Mouse (Mus musculus) ovary, postnatal 10 days (tissue): ENCODE measurements around the gene Cdc42bpg.

ENCODE experiments used
- DNase-seq: peaks from one replicate; pipeline ENCODE4 v3.0.0; 2022; ENCODE audit warnings: low spot score

Gene Cdc42bpg

DNA sequence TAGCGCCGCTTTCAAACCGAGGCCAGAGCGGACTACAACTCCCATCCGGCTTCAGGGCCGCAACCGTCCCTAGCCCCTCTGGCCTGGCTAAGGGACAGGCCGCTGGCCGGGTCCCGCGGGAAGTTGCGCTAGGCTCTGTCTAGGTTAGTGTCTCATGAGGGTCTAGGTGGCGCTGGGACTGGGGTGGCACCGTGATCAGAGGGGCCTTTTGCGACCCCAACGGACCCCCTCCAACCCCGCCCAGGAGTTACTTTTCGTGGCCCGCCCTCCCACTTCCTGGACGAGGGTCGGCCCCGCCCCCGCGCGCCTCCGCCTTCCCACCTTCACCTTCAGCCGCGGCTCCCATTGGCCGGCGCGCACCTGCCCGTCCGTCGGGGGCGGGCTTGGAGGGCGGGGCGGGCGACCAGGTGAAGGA, at the start of gene Cdc42bpg:
TSS of gene Cdc42bpg (plus strand) at position 320 of the 415 bp plus-strand sequence.
- DNase-seq = peak; percentile 69

DNA sequence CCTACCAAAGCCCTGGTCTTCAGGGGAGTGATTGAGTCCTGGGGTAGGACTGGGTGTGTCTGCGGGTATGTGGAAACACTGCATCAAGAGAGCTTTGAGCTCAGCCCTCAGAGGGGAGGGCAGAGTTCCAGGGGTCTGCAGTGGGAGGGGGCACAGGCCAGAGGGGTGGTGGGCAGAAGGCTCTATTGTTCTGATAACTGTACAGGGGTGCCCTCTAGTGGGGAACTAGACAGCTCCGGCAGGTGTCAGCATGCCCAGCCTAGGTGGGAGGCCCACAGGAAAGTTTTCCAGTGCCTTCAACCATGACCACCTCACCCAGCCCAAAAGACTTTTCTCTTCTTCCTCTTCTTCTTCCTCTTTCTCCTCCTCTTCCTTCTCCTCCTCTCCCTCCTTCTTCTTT, 45.8 kb upstream of the Cdc42bpg start:
- DNase-seq = no peak

DNA sequence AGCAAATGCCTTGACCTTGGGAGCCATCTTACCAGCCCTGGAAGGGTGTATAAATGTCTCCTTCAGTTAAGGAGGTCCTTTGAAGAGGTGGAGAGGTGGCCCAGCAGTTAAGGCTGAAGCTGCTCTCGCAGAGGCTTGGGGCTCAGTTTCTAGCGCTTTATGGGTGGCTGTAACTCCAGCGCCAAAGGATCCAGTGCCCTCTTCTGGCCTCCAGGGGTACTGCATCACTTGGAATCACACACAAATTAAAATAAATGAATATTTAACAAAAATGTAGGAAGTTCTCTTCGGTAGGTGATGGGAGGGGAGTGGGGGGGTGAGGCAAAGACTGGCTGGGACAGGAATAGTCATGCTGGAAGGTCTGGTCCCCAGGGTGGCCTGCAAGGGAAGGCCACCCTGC, 45.3 kb upstream of the Cdc42bpg start:
- no peak for DNase-seq

DNA sequence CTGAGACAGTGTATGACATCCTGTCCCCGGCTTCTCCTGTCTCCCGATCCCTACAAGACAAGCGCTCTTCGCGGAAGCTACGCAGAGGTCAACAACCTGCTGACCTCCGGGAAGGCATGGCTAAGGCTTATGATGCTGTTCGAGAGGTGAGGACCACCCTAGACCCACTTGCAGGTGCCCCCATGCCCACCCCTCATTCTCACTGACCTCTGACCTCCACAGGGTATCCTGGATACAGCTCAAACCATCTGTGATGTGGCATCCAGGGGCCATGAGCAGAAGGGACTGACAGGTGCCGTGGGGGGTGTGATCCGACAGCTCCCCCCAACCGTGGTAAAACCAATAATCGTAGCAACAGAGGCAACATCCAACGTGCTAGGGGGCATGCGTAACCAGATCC, 44.9 kb upstream of the Cdc42bpg start:
- DNase-seq = no peak

DNA sequence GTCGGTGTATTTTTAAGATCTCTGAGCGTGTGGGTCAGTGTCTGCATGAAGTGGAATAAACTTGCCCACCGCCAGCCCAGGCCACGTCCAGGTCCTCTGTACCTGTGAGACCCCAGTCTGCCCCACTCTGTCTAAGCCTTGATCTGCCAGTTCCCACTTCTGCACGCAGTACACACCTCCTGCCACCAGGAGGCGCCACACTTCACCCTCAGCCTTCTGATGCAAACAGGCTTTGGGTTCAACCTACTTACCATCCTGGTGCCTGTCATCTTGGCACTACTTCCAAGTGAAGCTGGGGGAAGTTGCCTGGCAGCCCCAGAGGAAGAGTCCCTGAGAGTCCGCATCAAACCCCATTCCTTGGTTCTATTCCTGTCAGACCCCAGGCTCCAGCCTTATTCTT, 44.0 kb upstream of the Cdc42bpg start:
- DNase-seq = no peak

DNA sequence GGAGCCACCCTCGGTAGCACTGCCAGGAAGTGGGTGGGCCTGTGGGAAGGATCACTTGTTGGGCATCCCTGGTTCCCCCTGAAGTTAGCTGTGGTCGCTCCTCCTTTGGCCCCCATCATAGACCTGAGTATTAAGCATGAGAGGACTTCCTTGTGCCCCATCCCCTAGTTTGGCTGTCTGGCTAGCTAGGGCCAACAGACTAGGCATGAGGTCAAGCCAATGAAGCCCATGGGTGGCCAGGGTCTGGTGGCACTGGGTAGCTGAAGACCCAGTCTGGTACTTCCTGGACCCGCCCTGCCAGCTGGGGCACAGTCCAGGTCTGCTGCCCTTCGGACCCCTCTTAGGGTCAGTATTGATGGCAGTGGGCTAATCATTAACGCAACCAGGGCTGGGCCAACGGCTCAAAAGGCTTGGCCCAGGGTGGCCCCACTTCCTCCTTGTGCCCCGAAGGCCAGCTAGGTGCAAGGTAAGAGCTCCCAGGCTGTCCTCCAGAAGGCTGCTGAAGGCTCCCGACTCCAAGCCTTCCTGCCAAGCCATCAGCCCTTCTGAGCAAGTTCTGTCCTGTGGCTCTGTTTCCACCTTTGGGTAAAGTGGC, 43.3 kb upstream of the Cdc42bpg start:
- no peak for DNase-seq

DNA sequence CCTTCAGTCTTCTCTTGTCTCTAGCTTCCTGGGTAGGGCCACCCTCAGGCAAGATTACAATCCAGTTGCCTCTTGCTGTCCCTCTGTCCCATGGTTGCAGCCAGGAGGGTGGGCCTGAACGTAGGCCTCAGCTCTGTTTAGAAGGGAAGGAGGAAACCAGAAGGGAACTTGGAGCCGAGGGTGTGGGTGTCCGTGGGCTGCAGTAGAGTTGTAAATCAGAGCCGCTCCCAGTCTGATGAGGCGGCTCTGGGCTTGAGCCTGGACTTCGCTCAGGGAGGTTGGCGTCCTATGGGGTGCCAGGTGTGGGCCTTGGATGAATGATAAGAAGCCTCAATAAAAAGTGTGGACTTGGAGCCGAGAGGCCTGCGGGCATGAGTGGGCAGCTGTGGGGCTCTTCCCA, 42.1 kb upstream of the Cdc42bpg start:
- DNase-seq = no peak

DNA sequence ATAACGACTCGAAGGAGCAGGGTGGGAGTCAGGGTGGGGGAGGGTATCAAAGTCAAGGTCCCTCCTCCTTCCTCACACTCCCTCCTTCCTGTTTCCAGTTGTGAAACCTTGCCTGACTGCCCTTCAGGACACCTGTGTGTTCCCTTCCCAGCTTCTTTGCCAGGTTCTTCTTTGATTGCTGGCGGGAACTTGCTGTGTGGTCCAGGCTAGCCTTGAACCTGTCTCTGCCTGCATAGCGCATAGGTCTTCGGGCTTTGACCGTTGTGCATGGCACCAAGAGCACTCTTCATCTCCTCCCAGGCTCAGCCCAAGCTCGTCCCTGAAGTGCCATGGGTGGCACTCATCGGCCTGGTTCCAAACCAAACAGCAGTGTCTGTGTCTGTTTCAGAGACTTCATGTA, 41.3 kb upstream of the Cdc42bpg start:
- no peak for DNase-seq

DNA sequence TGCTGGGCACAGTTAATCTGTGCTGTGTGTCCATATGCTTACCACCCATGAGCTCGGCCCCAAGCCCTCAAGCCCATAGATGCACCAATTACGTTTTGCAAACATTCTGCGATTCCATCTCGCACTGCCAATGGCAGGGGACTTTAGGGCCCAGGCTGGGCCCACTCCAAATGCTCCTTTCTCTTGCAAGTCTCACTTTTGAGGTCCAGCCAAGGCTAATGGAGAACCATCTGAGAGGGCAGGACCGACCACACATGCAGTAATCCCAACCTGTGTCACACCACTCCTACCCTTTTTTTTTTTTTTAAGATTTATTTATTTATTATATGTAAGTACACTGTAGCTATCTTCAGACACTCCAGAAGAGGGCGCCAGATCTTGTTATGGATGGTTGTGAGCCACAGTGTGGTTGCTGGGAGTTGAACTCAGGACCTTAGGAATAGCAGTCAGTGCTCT, 40.5 kb upstream of the Cdc42bpg start:
- no peak for DNase-seq

DNA sequence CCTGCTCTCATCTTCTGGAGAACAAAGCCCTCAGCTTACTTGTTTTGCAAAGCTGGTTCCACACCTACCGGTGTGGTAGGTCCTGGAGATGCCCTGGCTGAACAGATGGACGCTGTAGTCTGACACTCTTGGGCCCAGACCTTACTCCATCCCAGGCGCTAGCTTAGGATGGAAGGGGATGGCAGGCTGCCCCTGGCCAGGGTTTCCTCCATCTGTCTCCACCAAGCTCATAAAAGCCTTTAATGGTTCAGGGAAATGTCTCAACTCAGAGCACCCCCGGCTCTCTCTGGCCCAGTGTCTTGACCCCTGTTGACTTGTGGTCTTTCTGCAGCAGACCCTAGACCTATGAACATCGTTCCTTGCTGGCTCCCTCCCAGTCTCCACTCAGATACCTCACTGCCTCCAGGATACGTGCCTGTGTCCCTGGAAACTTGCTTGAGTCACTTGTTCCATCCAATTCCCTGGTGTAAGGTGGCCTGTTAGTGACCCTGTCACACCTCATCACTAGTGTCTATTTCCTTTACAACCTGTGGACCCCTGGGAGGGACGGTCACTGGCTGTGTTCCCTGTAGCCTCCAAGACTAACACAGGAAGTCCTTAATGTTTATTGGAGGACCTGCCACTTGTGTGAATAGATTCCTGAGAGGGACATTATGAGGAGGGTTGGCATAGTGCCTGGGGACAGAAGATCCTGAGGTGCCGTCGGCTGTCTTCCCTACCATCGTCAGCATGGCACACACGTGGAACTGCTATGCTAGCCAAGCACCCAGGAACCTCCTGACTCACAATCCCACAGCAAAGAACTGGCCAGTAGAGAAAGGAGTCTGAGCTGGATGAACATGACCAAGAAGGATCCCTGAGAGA, 38.7 kb upstream of the Cdc42bpg start:
- DNase-seq = no peak

DNA sequence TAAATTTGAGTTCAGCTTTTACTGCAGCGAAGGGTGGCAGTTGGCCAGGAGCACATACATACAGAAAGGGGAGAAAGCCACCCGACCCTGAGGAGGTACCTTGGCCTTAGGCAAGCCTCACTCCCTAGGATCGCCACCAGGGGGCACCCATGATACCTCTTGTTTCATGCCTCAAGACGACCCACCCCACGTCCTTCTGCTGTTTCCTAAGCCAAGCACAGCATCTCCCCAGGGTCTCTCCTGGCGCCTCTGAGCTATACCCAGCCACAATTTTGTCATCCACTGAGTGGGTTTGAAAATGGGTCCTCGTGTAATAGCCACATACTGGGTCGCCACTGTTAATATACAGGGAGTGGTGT, 38.1 kb upstream of the Cdc42bpg start:
- DNase-seq = peak; percentile 80

DNA sequence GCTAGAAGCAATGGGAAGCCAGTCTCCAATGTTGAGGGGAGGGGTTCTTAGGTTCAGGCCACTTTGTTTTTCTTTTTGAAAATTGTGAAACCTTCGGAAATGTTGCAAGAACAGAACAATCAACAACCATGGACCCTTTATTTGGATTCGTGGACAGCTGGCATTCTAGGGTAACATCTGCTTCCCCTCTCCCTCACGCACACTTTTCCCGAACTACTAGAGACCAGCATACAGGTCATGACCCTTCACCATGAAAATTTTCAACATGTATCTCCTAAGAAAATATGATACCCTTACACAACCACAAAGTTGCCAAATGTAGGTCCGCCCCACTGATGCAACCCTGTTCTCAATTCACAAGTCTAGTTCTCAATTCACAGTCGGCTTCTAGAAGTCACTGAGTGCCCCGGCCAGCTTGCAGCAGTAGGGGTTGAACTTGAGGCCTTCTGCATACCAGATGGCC, 37.6 kb upstream of the Cdc42bpg start:
- no peak for DNase-seq

DNA sequence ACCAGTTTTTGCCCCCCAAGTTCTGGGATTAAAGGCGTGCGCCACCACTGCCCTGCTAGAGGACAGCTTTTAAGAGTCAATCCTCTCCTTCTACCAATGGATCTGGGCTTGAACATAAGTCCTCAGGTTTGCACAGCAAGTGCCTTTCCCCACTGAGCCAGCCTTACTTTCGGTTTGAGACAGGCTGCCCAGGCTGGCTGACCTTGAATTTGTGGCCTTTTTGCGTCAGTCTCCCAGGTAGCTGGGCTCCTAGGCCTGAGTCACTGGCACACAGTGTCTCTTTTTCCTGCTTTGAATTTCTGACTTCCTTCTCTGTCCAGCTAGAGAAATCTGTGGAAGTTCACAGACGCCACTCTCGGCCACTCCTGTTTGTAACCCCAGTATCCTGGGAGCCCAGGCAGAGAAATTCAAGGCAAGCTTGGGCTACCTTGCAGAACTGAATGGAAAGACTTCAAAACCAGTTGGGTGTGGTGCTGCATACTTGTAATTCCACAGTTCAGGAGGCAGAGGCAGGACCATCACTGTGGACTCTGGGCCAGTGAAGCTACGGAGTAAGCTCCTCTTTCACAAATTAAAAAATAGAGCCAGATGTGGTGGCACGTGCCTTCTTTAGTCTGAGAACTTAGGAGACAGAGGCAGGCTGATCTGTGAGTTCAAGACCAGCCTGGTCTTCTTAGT, 36.3 kb upstream of the Cdc42bpg start:
- no peak for DNase-seq

DNA sequence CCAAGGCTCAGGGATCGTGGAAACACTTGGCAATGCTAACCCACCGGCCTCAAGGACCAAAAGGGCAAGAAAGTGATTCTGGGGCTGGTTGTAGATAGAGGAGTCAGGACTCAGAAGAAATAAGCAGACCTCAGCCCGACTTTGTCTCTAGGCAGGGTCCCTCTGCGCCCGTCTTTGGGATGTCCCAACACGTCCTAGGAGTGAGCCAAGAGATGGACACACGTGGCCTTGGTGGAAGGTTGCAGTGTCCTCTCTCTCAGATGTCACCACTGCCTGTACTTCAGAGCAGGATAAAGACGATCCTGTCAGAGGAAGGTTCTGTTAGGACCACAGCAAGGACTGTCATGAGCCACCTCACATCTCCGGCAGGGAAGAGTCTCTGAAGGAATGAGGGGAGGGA, 35.6 kb upstream of the Cdc42bpg start:
- no peak for DNase-seq

DNA sequence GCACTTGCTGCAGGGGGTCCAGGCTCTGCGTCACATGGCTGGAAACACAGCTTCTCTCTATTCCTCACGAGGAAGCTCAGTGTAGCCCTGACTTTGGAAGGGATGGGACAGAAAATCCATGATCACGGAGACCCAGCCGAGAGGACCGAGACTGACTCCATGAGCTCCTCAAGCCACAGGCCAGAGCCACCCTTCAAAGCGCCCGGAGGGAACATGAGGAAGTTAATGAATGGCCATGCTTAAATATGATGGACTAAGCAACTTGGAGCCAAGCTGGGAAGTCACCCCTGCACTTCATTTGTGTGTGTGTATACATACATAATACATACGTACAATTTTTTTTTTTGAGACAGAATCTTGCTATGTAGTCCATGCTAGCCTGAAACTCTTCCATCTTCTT, 35.0 kb upstream of the Cdc42bpg start:
- DNase-seq = no peak

DNA sequence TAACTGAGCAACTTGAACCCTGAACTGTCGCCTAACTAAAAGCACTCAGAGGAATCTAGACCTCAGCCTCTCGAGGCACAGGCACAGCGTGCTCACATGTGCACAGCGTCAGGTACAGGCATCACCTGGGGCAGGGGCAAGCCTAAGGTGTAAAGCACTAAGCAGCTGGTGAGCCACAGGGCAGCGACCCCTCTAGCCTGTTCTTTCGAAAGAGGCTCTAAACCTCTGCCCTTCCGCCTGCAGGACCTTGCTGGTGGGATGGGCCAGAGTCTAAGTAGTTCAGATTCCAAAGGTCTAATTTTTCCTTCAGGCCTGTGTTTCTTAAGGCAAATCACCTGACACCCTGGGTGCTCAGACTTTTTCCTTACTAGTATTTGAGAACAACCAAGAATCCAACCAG, 34.2 kb upstream of the Cdc42bpg start:
- DNase-seq = no peak

DNA sequence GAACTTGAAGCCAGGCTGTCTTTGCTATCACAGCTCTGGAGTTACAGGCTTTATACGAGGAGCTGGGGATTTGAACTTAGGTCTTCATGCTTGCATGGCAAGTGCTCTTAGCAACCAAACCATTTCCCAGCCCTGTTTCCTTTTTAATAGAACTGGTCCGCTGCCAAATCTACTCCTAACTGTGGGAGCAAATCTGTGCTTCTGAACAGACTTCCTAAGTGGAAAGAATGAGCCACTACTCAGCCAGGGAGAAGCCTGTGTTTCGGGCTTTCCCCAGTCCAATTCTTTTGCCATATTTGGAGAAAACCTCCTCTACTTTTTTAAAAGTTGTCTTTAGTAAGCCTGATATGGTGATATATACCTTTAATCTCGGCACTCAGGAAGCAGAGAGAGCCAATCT, 33.5 kb upstream of the Cdc42bpg start:
- DNase-seq = no peak

DNA sequence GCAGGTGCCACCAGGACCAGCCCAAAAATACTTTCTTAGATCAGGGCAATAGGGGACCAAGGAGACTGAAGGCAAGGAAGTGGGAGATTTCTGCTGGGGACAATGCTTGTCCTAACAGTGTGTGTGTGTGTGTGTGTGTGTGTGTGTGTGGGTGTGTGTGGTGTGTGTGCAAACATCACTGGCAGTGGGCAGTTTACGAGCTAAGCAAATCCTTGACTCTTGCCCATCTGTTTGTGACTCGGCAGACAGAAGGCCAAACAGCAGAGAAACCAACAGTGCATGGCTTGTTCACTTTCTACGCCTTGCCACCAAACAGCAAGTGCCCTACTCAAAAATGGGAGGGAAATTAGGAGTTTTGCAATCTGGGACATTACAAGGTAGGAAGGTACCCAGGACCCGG, 32.7 kb upstream of the Cdc42bpg start:
- DNase-seq = no peak

DNA sequence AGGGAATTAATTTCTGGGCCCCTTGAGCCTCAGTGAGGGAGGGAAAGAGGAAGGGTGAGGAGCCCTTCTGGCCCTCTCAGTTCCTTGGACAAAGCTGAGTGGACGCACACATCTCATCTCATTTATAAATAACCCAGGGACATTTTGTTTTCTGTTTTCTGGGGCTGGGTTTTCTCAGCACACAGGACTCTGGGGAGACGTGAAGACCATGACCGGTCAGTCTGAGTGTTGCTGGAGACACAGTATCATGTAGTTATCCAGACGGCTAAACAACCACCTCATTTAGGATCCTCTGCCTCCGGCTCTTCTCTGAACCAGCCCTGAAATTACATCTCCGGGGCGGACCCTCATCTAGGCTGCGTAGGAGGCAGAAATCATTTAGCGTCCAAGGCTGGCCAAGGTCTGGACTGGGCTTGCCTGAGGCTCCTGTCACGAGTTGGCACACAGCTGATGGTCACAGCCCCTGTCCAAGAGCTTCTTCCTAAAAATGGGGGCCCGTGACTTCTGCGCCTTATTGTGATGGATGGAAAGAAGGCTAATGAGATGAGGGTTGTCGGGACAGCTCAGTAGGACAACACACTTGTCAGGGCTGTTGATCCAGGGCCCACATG, 32.2 kb upstream of the Cdc42bpg start:
- no peak for DNase-seq

DNA sequence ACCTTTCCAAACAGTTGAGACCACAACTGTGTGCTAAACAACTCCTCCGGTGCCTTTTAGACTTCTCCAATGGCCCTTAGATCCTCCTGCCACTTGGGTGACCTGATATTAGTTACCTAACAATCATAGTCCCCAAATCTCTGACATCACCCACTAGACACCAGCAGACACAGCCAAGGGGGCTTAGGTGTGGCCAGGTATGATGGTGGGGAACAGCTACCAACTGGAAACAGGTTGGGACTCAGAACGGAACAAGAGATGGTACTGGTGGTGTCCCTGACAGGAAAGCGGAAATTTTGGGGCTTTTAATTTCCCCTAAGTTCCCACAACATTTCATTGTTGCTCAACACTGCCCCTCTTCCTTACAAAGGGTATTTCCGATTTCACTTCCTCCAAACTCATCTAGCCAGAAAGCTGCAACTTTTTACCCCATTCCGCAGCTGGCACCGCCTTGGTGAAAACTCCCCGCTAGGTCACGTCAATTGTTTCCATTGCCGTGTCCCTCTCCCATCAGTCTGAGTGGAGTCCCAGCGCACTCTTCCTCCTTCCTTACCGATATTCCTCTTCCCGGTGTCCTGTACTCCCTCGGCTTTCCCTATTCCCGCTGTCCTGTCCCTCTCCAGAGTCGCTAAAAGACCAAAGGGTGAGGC, 30.4 kb upstream of the Cdc42bpg start:
- no peak for DNase-seq

DNA sequence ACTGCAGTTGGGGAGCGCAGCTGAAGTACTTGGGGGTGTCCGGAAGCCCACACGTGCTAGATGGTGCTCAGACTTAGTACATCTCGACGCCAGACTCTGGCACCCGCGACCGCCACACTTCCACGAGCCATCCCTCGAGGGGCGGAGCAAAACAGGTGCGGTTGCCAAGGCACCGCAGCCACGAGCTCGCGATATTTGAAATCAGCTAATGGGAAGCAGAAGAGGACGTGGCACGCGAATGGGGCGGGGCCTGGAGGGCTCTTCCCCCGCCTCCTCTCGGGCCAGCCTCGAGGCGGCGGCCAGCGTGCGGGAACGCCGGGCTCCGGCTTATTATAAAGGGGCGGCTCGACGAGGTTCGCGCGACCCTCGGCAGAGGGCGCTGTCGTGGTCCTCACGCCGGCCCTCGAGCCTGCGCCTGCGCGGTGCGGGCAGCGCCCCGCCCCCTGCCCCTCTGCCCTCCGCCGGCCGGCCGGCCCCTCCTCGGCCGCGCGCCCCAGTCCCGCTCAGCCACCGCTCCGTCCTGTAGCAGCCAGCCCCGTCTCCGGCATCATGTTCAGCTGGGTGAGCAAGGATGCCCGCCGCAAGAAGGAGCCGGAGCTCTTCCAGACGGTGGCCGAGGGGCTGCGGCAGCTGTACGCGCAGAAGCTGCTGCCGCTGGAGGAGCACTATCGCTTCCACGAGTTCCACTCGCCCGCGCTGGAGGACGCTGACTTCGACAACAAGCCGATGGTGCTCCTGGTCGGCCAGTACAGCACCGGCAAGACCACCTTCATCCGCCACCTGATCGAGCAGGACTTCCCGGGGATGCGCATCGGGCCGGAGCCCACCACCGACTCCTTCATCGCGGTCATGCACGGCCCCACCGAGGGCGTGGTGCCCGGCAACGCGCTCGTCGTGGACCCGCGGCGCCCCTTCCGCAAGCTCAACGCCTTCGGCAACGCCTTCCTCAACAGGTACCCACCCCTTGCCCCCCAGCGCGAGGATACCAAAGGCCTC, 29.5 kb upstream of the Cdc42bpg start, which contains the start of gene Ehd1:
TSS of gene Ehd1 (plus strand) at position 300 of the 996 bp plus-strand sequence.
- peak; percentile 96 for DNase-seq
